Mouse (Mus musculus) thymus, postnatal 36 days (tissue): ENCODE data around the gene Ablim1.
A peak's percentile ranks its signal among the peaks of the same experiment; 100 is the strongest.

ENCODE experiments used
- DNase-seq, 2 experiments: peaks; one replicate each; pipeline ENCODE4 v3.0.0; 2022; ENCODE audit warnings: mixed read lengths in 2 of 2

Ablim1 gene

GRCm38 (mm10) chr19:57052016-57052415, 262.7 kb downstream of the Ablim1 start:
- no peak for DNase-seq

- DNase-seq: no peak
Observed at GRCm38 (mm10) chr19:57049592-57050090, 265.1 kb downstream of the Ablim1 start.

GRCm38 (mm10) chr19:57047671-57048320, 266.9 kb downstream of the Ablim1 start:
- no peak for DNase-seq

DNA sequence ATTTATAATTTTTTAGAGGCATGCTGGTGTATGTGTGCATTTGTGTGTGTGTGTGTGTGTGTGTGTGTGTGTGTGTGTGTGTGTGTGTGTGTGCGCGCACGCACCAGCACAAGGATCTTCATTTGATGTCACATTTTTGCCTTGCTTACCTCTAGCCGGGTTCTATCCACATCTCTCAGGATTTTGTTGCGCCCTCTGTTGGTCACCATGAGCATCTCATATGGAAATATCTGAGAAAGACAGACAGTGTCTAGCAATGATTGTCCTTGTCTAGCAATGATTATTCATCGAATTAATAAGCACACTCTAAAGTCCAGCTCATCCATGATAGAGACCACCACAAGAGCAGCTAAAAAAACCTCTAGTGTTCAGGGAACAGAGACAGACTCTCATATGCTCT, 275.5 kb downstream of the Ablim1 start:
- no peak for DNase-seq

DNA sequence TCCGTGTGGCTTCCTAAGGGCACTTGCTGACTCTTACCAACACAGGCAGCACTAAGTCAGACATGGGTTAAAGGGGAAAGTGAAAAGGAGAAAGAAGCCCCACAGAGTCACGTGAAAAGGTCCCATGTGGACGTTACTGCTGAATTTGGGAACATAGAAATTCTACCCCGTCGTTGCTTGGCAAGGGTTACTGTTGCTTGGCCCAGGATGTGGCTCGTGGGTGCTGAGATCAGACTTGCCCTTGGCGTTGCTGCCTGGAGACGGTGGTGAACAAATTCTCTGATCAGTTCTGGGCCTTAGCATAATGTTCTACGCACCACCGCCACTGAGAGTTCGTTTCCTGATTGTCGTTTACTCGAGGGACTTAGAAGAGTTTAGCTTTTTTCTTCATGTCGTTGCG, 277.9 kb downstream of the Ablim1 start:
- DNase-seq: no peak

- peak; percentile 58 to 62 for DNase-seq
Observed at GRCm38 (mm10) chr19:57031582-57031981, 283.1 kb downstream of the Ablim1 start.

- no peak for DNase-seq
Observed at GRCm38 (mm10) chr19:57029461-57029860, 285.3 kb downstream of the Ablim1 start.

- DNase-seq: no peak
Observed at GRCm38 (mm10) chr19:57028327-57029179, 286.2 kb downstream of the Ablim1 start.

- no peak for DNase-seq
Observed at GRCm38 (mm10) chr19:57026501-57026900, 288.2 kb downstream of the Ablim1 start.

DNA sequence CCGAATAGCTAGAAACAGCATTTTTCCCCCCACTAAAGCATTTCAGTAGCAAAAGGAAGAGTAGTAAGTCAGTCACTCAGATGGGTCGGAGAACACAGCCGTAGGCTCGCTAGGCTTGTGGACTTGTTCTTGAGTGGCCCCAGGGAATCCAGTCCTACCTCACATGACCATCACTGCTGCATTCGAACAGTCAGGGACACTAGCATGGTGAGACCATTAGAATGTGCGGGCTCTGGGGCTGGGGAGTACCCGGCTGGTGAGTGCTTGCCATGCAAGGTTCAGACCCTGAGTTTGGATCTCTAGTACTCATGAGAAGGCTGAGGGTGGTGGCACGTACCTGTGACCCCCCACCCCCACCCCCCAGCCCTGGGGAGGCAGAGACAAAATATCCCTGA, 296.9 kb downstream of the Ablim1 start:
- DNase-seq: no peak

DNA sequence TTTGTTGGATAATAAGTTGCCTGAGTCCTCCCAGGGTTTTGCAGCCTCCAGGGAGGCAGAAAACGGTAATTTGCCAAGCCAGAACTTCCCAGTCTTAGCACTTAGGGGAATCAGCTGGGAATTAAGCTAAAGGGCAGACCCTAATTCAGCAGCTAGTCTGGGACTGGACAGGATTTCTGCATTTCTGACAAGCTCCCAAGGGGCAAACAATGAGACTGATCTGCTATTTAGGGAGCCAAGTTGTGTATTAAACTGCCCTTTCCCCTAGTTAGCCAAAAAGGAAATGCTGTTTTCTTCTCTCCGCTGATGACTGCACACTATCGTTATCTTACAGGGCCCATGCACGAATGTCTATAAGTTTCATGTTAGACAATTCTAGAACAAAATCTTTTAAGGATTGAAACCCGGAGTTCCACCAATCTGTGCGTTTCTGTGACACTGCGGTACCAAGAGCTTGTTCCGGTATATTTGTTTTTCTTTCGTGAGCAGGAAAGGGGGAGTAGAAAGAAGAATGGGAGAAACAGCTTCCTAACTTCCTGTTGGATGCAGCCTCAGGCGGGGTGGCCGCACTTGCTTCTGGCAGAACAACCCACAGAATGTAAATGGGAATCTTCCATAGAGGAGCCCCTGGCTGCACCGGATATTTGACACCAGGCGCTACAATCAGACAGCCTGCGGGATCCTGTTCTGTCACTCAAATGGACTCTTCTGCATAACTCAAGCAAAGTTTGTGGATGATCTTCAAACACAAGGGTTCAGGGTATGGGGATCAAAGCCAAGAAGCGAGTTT, 297.5 kb downstream of the Ablim1 start:
- no peak for DNase-seq

- DNase-seq: no peak
Observed at GRCm38 (mm10) chr19:57014808-57015207, 299.9 kb downstream of the Ablim1 start.

DNA sequence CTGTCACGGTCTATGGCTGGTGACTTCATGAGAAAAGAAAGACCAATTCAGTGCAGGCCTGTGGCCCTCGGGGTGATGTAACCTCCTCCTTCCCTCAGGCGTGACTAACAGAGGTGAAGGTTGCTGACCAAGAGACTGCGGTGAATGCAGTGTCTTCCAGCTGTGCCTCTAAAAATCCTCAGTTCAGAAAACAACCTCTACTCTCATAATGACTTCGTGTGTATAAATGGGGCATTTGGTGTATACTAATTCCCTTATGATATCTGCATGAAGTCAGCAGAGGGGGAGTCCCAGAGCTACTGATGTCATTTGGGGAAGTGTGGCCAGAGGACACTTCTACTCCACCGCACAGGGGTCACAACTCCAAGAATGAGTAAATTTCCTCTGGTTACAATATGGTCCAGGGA, 301.4 kb downstream of the Ablim1 start:
- no peak for DNase-seq

DNA sequence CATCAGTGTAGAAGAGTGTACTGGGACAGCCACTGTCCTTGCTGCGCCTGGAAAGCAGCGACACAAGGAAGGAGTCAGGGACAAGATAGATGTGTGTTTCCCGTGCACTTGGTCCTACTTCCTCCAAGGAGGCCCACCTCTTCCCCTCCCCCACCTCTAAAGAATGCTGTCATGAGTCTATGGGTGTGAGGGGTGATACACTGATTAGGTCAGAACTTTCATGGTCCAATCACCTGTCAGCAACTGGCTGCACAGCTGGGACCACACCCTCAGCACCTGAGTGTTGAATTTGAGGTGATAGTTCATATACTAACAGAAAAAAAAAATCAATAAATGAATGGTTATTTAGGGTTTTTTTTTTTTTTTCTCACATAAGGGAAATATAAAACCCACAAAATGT, 302.7 kb downstream of the Ablim1 start:
- DNase-seq: no peak

- no peak for DNase-seq
Observed at GRCm38 (mm10) chr19:57010064-57010463, 304.7 kb downstream of the Ablim1 start.

DNA sequence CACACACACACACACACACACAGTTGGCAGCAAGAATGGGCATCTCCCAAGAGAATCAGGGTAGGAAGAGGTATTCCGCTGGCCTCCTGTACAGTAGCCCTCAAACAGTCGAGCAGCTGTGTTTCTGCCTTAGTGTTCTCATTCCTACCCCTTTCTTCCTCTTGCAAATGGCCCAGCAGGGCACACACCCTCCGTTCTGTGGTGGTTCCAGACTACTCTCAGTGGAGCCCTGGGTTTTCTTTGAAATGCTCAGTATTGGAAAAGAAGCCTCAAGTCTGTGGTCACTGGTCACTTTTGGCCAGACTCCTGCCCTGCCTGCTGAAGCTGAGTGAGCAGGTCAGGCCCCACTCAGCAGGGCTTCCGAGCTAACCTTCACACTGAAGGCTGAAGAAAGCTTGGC, 305.1 kb downstream of the Ablim1 start:
- DNase-seq: no peak

- peak; percentile 7 to 11 for DNase-seq
Observed at GRCm38 (mm10) chr19:57007781-57008710, 306.7 kb downstream of the Ablim1 start, which contains the start of gene Afap1l2. Gene Afap1l2, minus strand, starts transcription at chr19:57008228.

GRCm38 (mm10) chr19:57007291-57007690, 307.4 kb downstream of the Ablim1 start:
- DNase-seq: no peak

- DNase-seq: no peak
Observed at GRCm38 (mm10) chr19:57006841-57007240, 307.9 kb downstream of the Ablim1 start.

GRCm38 (mm10) chr19:57005062-57005461, 309.7 kb downstream of the Ablim1 start:
- no peak for DNase-seq

DNA sequence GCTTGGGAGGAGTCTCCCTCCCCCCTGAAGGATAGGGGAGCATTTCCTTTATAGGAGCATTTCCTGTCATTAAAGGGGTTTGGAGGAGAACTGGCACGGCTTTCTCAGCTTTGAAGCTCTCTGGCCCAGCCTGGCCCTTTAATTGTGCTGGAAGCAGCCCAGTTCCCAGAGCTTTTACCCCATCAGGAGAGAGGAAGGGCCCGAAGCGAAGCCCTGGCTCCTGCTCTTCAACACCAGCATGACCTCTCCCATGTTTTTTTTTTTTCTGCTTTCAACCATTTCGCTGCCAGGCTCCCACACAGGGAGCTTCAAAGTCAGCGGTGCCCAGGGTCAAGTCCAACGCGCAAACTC, 311.3 kb downstream of the Ablim1 start:
- no peak for DNase-seq
